Mouse (Mus musculus) lung, postnatal 10 days (tissue): Measurements from ENCODE around the gene Nt5c2.
A peak's percentile ranks its signal among the peaks of the same experiment; 100 is the strongest.
"Not testable (repeated sequence)": the region's sequence is repeated elsewhere in the genome, so short reads cannot be mapped to it uniquely, and the experiment has no call there.

Source experiments
- DNase-seq: peaks from one replicate; pipeline ENCODE4 v3.0.0; 2021

Gene Nt5c2

GRCm38 (mm10) chr19:46984726-46985622, 30.0 kb downstream of the Nt5c2 start:
- peak; percentile 26 for DNase-seq

- DNase-seq = no peak
These were observed 31.0 kb downstream of the Nt5c2 start for GRCm38 (mm10) chr19:46983966-46984380.

- no peak for DNase-seq
These were observed 31.5 kb downstream of the Nt5c2 start for GRCm38 (mm10) chr19:46983352-46983965.

- no peak for DNase-seq
These were observed 33.5 kb downstream of the Nt5c2 start for GRCm38 (mm10) chr19:46981462-46981861.

- DNase-seq = no peak
These were observed 35.2 kb downstream of the Nt5c2 start for GRCm38 (mm10) chr19:46979781-46980105.

- DNase-seq = no peak
These were observed 35.8 kb downstream of the Nt5c2 start for GRCm38 (mm10) chr19:46978920-46979780.

- not testable (repeated sequence) for DNase-seq
These were observed 36.9 kb downstream of the Nt5c2 start for GRCm38 (mm10) chr19:46978069-46978468.

- DNase-seq = no peak
These were observed 37.5 kb downstream of the Nt5c2 start for GRCm38 (mm10) chr19:46977460-46977859.

- no peak for DNase-seq
These were observed 38.2 kb downstream of the Nt5c2 start for GRCm38 (mm10) chr19:46976743-46977142.

GRCm38 (mm10) chr19:46975997-46976396, 39.0 kb downstream of the Nt5c2 start:
- no peak for DNase-seq

GRCm38 (mm10) chr19:46975565-46975964, 39.4 kb downstream of the Nt5c2 start:
- peak; percentile 71 for DNase-seq

- no peak for DNase-seq
These were observed 42.8 kb downstream of the Nt5c2 start for GRCm38 (mm10) chr19:46972159-46972558.

- DNase-seq = no peak
These were observed 43.2 kb downstream of the Nt5c2 start for GRCm38 (mm10) chr19:46971712-46972111.

GRCm38 (mm10) chr19:46971051-46971689, 43.8 kb downstream of the Nt5c2 start:
- no peak for DNase-seq

- DNase-seq = peak; percentile 59
These were observed 44.7 kb downstream of the Nt5c2 start for GRCm38 (mm10) chr19:46970121-46970729.

- DNase-seq = peak; percentile 56
These were observed 45.5 kb downstream of the Nt5c2 start for GRCm38 (mm10) chr19:46969286-46969985.

GRCm38 (mm10) chr19:46968833-46969232, 46.1 kb downstream of the Nt5c2 start:
- no peak for DNase-seq

- no peak for DNase-seq
These were observed 47.1 kb downstream of the Nt5c2 start for GRCm38 (mm10) chr19:46967861-46968260.

GRCm38 (mm10) chr19:46966330-46966729, 48.6 kb downstream of the Nt5c2 start:
- no peak for DNase-seq

- DNase-seq = no peak
These were observed 49.5 kb downstream of the Nt5c2 start for GRCm38 (mm10) chr19:46965496-46965895.

GRCm38 (mm10) chr19:46964353-46964752, 50.6 kb downstream of the Nt5c2 start:
- DNase-seq = no peak

- DNase-seq = no peak
These were observed 51.5 kb downstream of the Nt5c2 start for GRCm38 (mm10) chr19:46963440-46963839.
